In the genomic region with DNA sequence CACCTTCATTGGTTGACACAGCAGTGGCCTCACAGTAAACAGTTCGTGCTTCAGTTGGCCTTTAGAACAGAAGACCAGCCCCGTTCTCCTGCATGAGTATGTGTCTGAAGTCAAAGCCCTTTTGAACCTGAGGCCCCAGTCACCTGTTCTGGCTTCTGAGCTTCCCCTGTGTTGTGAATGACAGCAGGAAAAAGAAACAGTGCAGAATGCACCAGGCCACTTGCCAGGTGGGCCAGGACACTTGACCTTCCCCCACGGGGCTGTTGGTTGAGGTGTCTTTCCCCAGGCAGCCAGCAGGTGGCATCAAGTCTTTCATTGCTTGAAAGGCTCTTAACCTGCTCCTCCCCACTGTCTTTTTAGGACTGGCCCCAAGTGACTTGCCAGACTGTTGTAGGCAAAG, we compare ENCODE assay signal across 9 mouse cellular contexts.
DNase-seq lines count a peak whose midpoint lies in the region; ATAC-seq and TF ChIP-seq lines count a peak whose summit lies in the region.
"Had no signal": no experiment of that assay in that cellular context is flagged by ENCODE, and none has a peak within 500 bp of the region (broad histone marks: within the 10 kb centered on the region; RNA-seq: fewer than 3 reads in every experiment).

No protein-coding gene starts in this region.

- H3K27me3 ChIP-seq in thymus, adult 2 months (ENCODE audit: control insufficient read depth, insufficient read depth, low read length): no peaks in the 10 kb centered on the region
- H3K27me3 ChIP-seq: heart, embryonic 13.5 days had no signal

- TF ChIP-seq POLR2A in cortical plate, adult 2 months (IDR thresholded peaks at IDR 0.05; ENCODE audit: extremely low read depth, insufficient read depth, low read length): no peak
- no peak for TF ChIP-seq POLR2A in thymus, adult 2 months (IDR thresholded peaks at IDR 0.05; ENCODE audit: control insufficient read depth, extremely low read depth, insufficient read depth, low read length, poor library complexity)

- TF ChIP-seq CTCF in cortical plate, adult 2 months (IDR thresholded peaks at IDR 0.05; ENCODE audit: extremely low read depth, insufficient read depth, low read length): peak; percentile 66
- peak; percentile 69; the same call in 1 of the 2 replicates for TF ChIP-seq CTCF in thymus, adult 2 months (IDR thresholded peaks at IDR 0.05; ENCODE audit: borderline replicate concordance, control insufficient read depth, extremely low read depth, insufficient read depth, low read length, poor library complexity)

- H3K36me3 ChIP-seq in thymus, adult 2 months (ENCODE audit: control insufficient read depth, insufficient read depth, low read length): no peaks in the 10 kb centered on the region
- H3K36me3 ChIP-seq: heart, embryonic 13.5 days had no signal

- peak; percentile 53 for DNase-seq in cerebellum, adult 11 months
- DNase-seq in right cerebral cortex, postnatal 4 days: peak; percentile 64
- no peak for DNase-seq in right cerebral cortex, adult 18-20 months
- DNase-seq in induced T-regulatory cell, adult 2 months (ENCODE audit: low read depth): peak; percentile 59
- peak; percentile 74 for DNase-seq in lung, postnatal 36 days
- DNase-seq in thymus, adult 2 months: peak; percentile 58

- H3K4me1 ChIP-seq in cortical plate, adult 2 months (ENCODE audit: control insufficient read depth, insufficient read depth, low read length): peaks cover 4% of the 10 kb centered on the region; the same call in 1 of the 2 replicates
- H3K4me1 ChIP-seq in thymus, adult 2 months (replicated peaks; ENCODE audit: control insufficient read depth, insufficient read depth, low read length): peaks cover 3% of the 10 kb centered on the region; the same call in 1 of the 2 replicates

- WGBS in thymus, adult 2 months: 65% methylated on average over 3 of the region's 3 CpGs

- no peak overlapping the region for H3K4me3 ChIP-seq in cortical plate, adult 2 months (ENCODE audit: insufficient read depth, low read length)
- H3K4me3 ChIP-seq in thymus, adult 2 months (ENCODE audit: control insufficient read depth, insufficient read depth, low read length): no peak overlapping the region
- H3K4me3 ChIP-seq: heart, embryonic 13.5 days had no signal

- ATAC-seq in cerebellum, adult (ENCODE audit: insufficient number of reproducible peaks, low FRiP score, low TSS enrichment): no peak

- H3K27ac ChIP-seq in cortical plate, adult 2 months (ENCODE audit: insufficient read depth, low read length): no peak overlapping the region
- H3K27ac ChIP-seq in thymus, adult 2 months (ENCODE audit: control insufficient read depth, insufficient read depth, low read length): no peak overlapping the region
- H3K27ac ChIP-seq: heart, embryonic 13.5 days had no signal
